In genomic region chr1:74418747-74419439, GRCm38 (mm10) we compare ENCODE assay signal across 11 mouse cellular contexts. TPM values are rescaled to one million over a fixed set of nuclear protein-coding genes. Genes with fewer than 3 reads are reported as not detected.
DNase-seq lines count a peak whose midpoint lies in the region; ATAC-seq lines count a peak whose summit lies in the region.
"Had no signal": no experiment of that assay in that cellular context is flagged by ENCODE, and none has a peak within 500 bp of the region (broad histone marks: within the 10 kb centered on the region; RNA-seq: fewer than 3 reads in every experiment).

No protein-coding gene starts in this region.

- peak; percentile 52 for DNase-seq in kidney, adult 18-20 months
- DNase-seq in WW6 (ENCODE audit: low read depth, low spot score): peak; percentile 28
- DNase-seq in adrenal gland, postnatal 36 days: peak; percentile 75 to 78
- peak; percentile 50 for DNase-seq in kidney, postnatal 10 days
- no peak for DNase-seq in thymus, postnatal 25 days
- no peak for DNase-seq in urinary bladder, adult 18-20 months (ENCODE audit: low spot score in 2 of 2)
- no peak for DNase-seq in gastrocnemius, postnatal 14 days

- no peaks in the 10 kb centered on the region for H3K36me3 ChIP-seq in kidney, embryonic 14.5 days (ENCODE audit: control insufficient read depth, insufficient read depth, low read length)
- H3K36me3 ChIP-seq: embryonic facial prominence, embryonic 12.5 days; neural tube, embryonic 12.5 days had no signal

- H3K4me1 ChIP-seq in kidney, embryonic 14.5 days (ENCODE audit: control insufficient read depth, insufficient read depth, low read length): peaks cover 8% of the 10 kb centered on the region; the same call in 1 of the 2 replicates
- H3K4me1 ChIP-seq: neural tube, embryonic 12.5 days had no signal

- H3K4me3 ChIP-seq in kidney, embryonic 14.5 days (ENCODE audit: low read length): no peak overlapping the region
- H3K4me3 ChIP-seq: embryonic facial prominence, embryonic 12.5 days; neural tube, embryonic 12.5 days had no signal

- no peak overlapping the region for H3K4me2 ChIP-seq in kidney, embryonic 14.5 days (replicated peaks; ENCODE audit: low read depth, low read length)
- H3K4me2 ChIP-seq: embryonic facial prominence, embryonic 12.5 days; neural tube, embryonic 12.5 days had no signal

- no peak; the same call in 1 of the 2 replicates for ATAC-seq in kidney, embryonic 14.5 days (ENCODE audit: low FRiP score, low TSS enrichment)

- no peaks in the 10 kb centered on the region for H3K9me3 ChIP-seq in kidney, embryonic 14.5 days (ENCODE audit: control insufficient read depth, low read length)
- H3K9me3 ChIP-seq: embryonic facial prominence, embryonic 12.5 days; neural tube, embryonic 12.5 days had no signal

- no peak overlapping the region for H3K27ac ChIP-seq in kidney, embryonic 14.5 days (ENCODE audit: low read depth, low read length)
- H3K27ac ChIP-seq: embryonic facial prominence, embryonic 12.5 days; neural tube, embryonic 12.5 days had no signal

- 71% methylated on average over 17 of the region's 17 CpGs for WGBS in kidney, embryonic 14.5 days

- intact Hi-C loops in gastrocnemius, postnatal 14 days (cut with DNase I; ENCODE audit: low total_unique reads): loop anchor here (5.0 kb wide), 1 partner anchor 33 kb away; no protein-coding TSS in a partner anchor

- no peaks in the 10 kb centered on the region for H3K27me3 ChIP-seq in kidney, embryonic 14.5 days (ENCODE audit: control insufficient read depth, insufficient read depth, low read length)
- H3K27me3 ChIP-seq: embryonic facial prominence, embryonic 12.5 days; neural tube, embryonic 12.5 days had no signal

- no peak overlapping the region for H3K9ac ChIP-seq in kidney, embryonic 14.5 days (ENCODE audit: low read depth, low read length)
- H3K9ac ChIP-seq: embryonic facial prominence, embryonic 12.5 days; neural tube, embryonic 12.5 days had no signal

RNA-seq across cellular contexts. Expression of gene Vil1, which starts 9.7 kb away (rescaled TPM):
- 2.8 and 6.7 TPM in 2 replicates for polyA plus RNA-seq in kidney, embryonic 14.5 days (2014; fragmentation: Nextera tagmentation; extraction: Ambion mirVana)
- total RNA-seq in adrenal gland, postnatal 36 days (2021): 1 to 10 TPM; 1.3 to 1.5 TPM
- total RNA-seq in gastrocnemius, postnatal 14 days (2021): under 1 TPM; 0.27 TPM

RNA-seq across cellular contexts. Expression of gene Ctdsp1, which starts 27.6 kb away (rescaled TPM):
- 66.7 and 86.0 TPM in 2 replicates for polyA plus RNA-seq in kidney, embryonic 14.5 days (2014; fragmentation: Nextera tagmentation; extraction: Ambion mirVana)
- 100 to 1,000 TPM; 128 to 176 TPM for total RNA-seq in adrenal gland, postnatal 36 days (2021)
- total RNA-seq in gastrocnemius, postnatal 14 days (2021): 10 to 100 TPM; 88.2 to 88.5 TPM

RNA-seq across cellular contexts. Expression of gene Slc11a1, which starts 43.9 kb away (rescaled TPM):
- 2.0 and 5.2 TPM in 2 replicates for polyA plus RNA-seq in kidney, embryonic 14.5 days (2014; fragmentation: Nextera tagmentation; extraction: Ambion mirVana)
- 10 to 100 TPM in 1 of 2 experiments, 1 to 10 TPM in 1; 7.9 to 13.1 TPM for total RNA-seq in adrenal gland, postnatal 36 days (2021)
- total RNA-seq in gastrocnemius, postnatal 14 days (2021): 1 to 10 TPM; 2.5 to 4.5 TPM
- total RNA-seq: MEL had no signal

RNA-seq across cellular contexts. Expression of gene Catip, which starts 57.0 kb away (rescaled TPM):
- 0.44 and 0.79 TPM in 2 replicates for polyA plus RNA-seq in kidney, embryonic 14.5 days (2014; fragmentation: Nextera tagmentation; extraction: Ambion mirVana)
- total RNA-seq in adrenal gland, postnatal 36 days (2021): under 1 TPM; 0.23 to 0.26 TPM
- under 1 TPM; 0.10 to 0.20 TPM for total RNA-seq in gastrocnemius, postnatal 14 days (2021)

Comparison
In these comparisons a context has a peak if more than half of its experiments do, and no peak if none do; other contexts are left out.
1. DNase-seq: peak in kidney, adult 18-20 months (single experiment), WW6 (single experiment), adrenal gland, postnatal 36 days (2 of 2) and kidney, postnatal 10 days (single experiment); none in thymus, postnatal 25 days (single experiment), urinary bladder, adult 18-20 months (0 of 2) and gastrocnemius, postnatal 14 days (single experiment).